Mouse (Mus musculus) monocyte, adult 2 months (primary cell): ENCODE results near the gene Pth.

Source experiments
- DNase-seq, 2 experiments: peaks; one replicate each; pipeline ENCODE4 v3.0.0; 2022; ENCODE audit warnings: low spot score in 2 of 2, low read depth in 1 of 2

Gene Pth

DNA sequence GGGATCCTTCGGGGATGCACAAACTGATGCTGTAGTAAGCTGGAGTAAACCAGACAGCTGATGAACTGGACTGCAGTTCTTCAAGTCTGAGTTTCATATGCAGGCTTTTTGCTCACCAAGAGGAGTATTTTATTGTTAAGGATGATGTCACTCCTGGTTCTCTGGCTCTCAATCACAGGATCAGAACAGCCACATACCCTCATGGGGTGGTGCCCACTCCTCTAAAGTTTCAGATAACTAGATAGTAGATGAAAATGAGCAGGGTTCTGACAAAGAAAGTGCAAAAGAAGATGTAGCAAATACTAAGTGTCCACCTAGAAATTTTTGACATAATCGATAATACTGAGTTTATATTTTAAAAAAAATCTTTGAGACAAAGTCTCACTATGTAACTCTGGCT lies at the start of gene Pth:
TSS of gene Pth (minus strand) at position 101 of the 400 bp plus-strand sequence.
- no peak for DNase-seq

DNA sequence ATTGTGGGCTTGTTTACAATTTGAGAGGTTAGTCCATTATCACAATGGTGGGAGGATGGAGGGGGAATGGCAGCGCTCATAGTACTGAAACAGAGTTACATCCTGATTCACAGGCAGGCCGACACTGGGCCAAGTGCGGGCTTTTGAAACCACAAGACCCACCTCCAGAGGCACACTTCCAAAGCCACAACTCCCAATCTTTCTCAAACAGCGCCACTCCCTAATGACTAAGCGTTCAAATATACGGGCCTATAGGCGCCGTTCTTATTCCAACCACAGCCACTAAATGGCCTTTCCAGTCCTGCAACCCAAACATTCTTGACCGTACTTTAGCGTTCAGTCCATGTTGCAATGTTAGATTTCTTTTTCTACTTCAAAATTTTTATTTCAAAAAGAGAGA lies 47.9 kb upstream of the Pth start:
- DNase-seq, result peak in 1 of 2 experiments; percentile 14

DNA sequence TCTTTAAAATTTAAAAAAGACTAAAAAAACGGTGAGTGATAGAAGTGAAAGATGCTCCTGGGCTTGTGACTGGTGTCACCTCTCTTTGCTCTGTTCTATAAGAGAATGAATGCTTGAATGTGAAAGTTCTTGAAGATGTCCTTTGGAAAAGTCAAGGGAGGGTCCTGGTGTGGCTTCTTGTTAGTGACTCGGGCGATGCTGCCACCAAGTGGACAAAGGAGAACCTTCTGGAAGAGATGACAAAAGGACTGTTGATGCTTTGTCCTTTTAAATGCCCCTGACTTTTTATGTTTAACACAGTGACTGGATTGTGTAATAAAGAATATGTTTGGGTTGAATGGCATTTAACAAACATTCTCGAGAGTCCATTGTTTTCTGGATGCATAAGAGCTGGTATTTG lies 45.9 kb upstream of the Pth start:
- no peak for DNase-seq

DNA sequence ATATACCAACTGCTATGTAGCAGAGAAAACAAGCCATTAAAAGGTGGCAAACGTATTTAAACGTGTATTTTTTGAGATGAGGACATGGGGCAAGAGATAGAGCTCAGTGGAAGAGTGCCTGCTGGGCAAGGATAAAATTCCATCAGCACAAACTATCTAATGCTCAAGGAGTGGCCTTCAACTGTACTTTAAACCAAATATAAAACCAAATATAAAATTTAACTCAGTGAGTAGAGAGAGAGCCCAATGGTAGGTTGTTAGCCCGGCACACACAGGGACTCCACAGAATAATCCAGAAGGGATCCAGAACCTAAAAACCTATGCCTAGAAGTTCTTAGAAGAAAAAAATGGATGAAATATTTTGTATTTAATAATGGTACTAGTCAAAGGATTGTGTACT lies 45.1 kb upstream of the Pth start:
- DNase-seq, result no peak

DNA sequence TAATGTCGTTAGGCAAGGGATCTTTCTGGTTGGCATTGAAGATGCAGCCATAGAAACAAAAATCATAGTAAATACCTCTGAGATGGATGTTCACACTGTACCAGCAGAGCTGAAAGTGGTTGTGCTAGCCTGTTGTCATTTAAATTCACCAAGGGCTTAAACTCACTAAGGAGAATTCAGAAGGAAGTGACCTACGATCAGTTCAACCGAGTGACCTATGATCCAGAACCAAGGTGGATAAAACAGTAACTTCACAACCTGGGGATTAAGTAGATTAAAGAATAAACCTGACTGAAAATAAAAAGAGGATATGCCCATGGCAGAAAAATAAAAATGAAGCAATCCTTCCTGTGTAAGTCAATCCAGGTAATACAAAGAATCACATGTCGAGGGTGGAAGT lies 44.5 kb upstream of the Pth start:
- DNase-seq, result no peak

DNA sequence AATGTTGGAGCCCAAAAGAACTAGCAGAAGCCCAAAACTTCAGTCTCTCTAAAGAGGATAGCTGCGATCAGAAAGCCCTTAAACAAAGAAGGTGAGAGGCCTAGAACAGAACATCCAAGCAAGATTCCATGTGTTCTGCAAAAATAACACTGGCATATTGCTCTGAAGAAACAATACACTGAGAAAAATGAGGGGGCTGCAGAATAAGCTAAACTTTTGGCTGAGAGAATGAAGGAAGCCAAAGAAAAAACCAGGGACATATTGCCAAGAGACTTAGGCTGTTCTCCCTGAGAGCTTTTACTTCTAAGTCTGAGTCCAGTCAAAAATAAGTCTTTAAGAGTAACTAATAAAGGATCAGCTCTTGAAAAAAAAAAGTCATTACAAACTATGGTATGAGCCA lies 32.4 kb upstream of the Pth start:
- no peak for DNase-seq

DNA sequence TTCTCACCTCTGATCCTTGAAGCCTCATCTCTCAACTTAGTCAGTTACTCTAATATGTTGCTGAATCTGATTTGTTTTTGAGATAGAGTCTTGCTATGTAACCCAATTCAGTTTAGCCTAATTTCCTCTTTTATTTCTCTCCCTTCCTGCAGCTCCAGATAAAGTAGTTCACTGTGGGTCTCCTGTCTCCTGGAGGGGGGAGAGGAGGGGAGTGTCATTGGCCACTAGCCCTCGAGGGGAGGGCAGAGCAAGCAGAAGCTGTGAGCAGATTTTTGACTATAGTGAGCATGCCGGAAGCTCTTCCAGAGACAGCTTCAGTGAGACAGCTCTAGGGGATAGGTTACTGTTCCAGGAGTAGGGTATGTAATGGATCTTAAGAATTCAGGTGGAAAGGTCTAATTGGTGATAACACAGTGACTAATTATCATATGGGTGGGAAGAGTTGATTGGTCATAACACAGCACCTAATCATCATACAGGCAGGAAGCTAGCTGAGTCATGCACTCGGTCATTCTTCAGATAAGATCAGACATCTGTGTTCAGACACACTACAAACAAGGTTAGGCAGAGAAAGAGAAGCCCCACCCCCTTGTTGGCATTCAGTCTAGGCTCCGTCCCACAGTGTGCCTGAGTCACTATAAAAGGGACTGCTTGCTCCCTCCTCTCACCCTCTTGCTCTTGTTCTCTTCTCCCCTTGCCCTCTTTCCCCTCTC lies 30.9 kb upstream of the Pth start:
- no peak for DNase-seq

DNA sequence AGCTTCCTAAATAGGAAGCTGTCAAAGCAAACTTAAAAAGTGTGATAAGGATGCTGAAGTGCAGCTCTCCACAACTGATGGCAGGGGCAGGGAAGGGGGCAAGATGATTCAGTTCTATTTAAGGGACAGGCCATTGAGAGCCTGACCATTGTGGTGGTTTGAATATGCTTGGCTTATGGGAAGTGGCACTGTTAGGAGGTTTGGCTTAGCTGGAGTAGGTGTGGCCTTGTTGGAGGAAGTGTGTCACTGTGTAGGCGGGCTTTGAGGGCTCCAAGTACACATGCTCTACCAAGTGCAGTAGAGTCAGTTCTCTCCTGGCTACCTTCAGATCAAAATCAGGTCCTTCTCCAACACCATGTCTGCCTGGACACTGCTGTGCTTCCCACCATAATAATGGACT lies 28.2 kb upstream of the Pth start:
- no peak for DNase-seq

DNA sequence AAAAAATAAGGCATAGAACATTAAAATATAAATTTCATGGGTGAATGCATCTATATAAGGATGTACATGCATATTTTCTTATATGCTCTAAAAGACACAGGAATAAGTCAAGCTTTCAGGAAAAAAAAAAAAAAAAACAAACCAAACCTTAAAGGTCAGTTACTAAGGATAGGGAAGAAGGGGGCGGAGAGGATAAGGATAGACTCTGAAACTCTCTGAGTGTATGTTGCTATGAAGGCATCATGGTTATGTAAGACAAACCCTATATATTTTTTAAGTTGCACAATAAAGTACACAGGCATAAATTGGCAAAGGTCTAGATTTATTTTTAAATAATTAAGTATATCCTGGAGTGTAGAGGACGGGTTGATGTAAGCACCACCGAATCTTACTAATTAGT lies 26.9 kb upstream of the Pth start:
- DNase-seq, result no peak

DNA sequence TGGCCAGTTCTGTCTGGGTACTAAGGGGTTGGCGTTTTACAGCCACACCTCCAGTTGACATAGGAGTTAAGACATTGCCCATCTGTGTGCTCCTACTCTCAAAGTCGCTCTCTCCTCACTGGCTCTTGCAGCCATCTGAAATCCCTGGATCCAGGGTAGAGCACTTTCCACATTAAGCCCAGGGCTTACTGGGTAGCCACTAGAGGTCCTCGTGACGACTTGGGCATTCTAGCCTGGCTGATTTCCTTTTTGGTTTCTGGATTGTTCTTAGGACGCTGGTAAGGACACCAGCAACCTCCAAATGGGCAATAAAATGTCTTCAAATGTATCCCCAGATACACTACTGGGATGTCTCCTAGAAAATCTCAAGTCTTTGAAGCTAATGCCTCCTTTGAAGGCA lies 20.3 kb upstream of the Pth start:
- DNase-seq, result no peak

DNA sequence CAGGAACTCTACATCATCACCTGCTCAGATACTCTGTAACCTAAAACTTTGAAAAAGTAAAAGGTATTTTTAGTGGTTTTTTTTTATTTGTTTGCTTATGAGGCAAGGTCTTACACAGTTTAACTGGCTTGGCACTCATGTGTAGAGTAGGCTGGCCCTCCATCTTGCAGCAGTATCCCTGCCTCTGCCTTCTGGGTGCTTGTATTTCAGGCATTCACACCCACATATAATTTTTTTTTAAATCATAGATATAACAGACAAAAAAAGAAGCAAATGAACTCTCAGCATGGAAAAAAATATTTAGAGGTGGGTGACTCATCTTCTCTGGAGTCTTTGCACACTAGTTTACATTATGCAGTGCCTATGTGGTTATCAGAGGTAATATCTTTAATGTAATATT lies 9.7 kb upstream of the Pth start:
- DNase-seq, result no peak

DNA sequence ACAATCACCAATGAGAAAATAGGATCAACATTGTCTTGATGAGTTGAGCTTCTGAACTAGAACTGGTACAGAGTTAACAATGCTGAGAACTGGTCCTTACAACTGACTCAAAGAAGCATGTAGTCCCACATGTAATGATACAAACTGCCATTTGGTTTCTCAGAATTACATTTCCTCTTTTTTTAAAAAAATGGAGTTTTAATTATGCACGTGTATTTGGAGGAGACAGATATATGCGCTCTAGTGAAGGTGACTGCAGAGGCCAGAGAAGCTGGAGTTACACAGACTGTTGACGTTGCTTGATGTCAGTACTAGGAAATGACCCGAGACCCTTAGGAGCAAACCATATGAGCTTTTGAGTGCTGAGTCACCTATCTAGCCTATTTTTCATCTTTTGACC lies 8.3 kb upstream of the Pth start:
- no peak for DNase-seq

DNA sequence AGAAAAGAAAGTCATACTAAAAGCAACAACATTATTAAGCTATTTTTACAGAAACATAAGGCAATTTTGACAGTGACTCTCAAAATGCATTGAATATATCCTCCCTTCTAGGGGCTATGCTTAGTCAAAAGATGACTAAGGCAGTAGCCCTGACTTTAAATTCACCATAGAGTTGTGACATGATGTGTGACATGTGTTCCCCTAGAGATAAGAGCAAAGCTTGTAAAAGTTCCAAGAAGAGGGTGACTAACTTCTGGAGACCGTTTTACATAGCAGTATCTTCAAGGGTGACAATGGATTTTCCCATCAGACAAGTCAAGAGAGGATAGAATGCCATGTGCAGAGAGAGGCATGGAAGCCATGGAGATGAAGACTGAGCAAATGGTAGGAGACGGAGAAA lies 3.2 kb upstream of the Pth start:
- DNase-seq, result no peak

DNA sequence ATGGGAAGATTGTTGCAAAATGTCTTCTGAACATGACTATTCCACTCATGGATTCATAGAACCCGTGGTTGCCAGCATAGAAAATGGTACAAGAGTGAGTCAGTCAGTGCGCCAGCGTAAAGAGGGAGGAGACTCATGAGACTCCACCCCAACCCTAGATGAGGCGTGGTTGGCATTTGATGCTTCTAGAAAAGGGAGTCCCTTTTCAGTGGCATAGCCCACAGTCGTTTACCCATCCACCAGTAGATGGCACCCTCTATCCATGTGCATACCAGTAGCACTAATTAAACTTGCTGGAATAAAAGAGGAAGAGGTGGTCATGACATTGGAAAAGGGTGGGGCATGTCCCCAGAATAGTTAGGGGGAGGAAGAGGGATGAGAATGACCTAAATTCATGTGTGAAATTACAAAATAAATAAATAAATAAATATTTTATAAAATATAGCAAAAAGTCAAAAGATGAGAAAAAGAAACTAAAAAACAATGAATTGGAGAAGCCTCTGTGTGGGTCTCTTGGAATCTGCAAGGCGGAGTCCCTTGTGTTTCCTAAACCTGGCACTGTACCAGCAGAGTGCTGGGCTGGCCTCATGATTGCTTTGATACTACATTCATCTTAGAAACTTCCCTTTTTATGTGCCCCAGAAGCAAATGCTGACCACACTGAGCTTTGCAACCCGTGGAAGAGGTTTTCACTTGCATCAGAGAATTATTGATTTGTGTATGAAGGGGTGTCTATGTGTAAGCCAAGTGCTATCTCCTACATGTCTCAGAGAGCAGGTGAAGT lies 10.3 kb downstream of the Pth start:
- peak; percentile 64 to 78 for DNase-seq

DNA sequence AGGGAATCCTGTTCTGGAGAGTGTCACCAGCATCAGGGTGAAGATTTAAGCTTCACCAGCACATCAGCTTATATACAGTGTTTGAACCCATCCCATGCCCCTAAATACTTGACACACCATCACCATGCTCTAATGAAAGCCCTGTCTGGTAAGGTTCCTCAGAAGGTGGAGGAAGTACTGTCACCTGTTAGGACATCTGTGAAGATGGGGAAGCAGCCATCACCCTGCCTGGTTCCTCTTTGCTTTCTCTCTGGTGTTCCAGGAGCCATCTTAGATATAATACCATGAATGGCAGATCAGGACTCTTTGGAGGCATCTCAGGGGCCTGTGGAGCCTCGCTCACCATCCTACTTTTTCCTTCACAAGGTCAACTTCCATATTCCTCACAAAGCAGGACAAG lies 15.7 kb downstream of the Pth start:
- DNase-seq, result no peak

DNA sequence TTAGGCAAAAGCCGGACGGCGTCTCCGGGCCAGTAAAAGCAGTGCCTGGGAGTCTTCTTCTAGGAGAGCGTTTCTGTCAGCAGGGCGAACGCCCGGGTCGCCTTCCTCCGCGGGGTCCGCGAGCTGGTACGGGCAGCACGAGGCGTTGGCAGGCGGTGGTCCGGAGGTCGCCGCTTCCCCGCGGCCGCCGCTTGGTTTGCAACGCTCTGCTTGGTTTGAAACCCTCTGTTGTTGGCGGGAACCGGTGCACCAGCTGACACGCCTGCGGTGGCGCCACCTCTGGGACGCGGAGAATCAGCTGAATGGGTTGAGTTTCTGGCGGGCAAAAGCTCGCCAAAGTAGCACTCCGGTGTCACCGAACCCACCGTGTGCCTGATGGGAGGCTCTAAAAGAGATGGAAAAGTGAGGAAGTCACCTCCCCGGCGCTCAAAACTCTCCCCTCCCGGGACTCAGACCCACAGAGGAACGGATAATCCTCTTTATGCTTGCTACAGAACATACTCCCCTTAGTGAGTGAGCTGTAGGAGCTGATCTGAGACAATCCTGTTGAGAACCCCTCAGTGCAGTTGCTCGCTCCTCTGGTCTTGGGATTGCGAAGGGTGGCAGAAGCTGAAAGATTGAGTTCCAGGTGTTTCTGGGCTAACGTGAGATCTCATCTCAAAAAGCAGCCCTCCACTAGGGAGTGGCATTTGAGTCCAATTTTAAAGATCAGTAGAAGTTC lies 18.6 kb downstream of the Pth start:
- peak; percentile 48 to 62 for DNase-seq

DNA sequence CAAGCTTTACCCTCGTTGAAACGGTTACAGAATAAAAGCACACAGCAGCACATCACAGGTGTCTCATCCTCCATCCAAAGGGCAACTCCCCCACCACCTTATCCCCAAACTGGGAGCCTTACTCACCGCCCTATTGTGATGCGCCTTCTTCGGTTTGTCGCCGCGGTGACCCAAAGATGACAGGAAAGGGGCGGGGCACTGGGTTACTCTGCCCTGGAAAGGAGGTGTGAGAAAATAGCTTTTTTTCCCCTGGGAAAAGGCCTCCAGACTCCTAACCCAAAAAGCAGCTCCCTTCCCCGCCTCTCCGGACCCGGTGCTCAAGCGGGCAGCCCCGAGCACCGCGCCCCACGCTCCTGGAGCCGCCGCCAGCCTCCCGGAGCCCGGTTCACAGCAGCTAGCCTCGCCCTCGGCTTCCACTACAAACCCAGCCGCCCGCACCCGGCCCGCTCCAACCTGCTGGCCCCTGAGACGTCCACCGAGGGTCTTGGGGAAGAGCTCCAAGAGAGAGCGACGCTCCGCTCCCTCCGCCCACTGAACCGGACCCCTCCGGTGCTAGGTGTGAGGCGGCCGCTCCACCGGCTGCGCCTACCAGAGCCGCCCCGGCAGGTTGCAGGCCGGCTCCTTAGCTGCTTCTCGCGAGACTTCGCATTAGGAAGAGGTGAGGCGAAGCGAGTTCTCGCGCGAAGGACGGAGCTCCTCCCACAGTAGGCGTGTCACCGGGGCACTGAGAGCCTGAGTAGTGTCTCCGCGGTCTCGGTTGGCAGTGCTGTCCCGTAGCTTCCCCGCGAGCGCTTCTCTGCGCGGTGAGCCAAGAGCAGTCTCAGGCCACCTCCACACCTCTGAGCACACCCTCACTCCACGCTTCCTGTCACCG lies 19.4 kb downstream of the Pth start, which contains the start of gene Btbd10:
TSS of gene Btbd10 (minus strand) at position 647 of the 874 bp plus-strand sequence.
- DNase-seq, result peak; percentile 84 to 92

DNA sequence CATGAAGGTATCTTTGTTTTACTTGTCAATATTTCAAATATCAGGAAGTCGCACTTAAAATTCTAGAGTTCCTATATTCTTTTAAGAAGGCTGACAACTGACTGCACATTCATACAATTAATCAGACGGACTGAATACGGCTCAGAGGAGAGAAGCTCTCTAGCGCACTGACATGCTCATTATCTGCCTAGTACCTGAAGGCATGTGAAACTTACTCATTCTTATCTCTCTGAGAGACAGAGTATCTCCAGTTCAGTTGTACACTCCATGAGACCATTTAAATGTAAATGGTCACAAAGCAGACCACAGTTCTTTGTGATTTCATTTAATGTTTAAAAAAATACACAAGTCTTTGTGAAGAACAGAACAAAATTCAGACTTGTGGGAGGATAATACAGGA lies 20.9 kb downstream of the Pth start:
- DNase-seq, result no peak

DNA sequence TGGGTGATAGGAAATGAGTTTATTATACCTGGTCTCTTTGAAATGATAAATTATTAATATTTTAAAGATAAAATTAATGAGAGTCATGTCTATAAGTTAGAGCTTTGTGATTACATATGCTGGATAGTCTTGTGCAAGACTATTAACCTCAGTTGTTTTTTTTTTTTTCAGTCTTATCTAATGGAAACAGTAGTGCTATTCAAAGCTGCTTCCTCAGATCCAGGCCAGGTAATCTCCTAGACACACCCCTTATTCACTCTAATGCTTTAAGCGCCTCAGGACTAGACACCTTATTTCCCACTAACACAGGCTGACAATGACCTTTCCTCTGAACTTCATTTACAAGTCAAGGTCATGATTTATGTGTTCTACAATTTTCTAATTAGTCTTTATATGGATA lies 39.3 kb downstream of the Pth start:
- no peak for DNase-seq

DNA sequence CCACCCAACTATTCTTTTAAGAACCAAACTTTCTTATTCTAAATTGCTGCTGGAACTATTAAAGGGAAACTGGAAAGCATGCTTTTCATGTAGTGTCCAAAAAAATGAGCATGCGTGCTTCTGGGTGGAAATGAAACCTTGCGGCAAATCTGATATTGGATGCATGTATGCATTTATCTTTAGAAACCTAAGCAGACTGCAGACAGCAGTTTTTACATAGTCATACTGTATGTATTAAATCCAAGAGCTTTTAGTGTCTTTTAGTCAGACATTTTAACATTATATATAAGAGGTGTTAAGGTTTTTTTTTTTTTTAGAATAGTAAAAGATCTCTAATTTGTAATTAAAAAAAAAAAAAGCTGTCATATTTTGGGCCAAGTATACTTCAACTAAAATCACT lies 40.7 kb downstream of the Pth start:
- DNase-seq, result no peak

DNA sequence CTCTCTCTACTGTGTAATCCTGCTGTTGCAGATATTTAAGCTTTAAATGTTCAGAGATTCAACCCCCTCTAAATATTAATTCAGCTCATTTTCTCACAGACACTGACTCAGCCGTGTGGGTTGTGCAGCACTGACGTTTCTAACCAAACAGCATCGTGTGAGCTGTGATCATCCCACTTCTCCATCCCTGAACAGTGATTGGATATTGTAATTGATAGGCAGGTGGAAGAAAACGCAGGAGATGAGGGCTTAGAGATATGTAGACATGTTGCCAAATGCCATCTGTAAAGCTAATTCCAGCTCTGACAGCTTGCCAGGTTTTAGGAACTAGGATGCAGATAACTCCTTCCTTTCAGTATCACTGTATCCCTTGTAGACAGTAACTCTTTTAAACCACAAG lies 41.1 kb downstream of the Pth start:
- DNase-seq, result no peak
